Mouse (Mus musculus) megakaryocyte, embryonic 14.5 days (primary cell): ENCODE results near the gene Auts2. TPM values are rescaled to one million over a fixed set of nuclear protein-coding genes. Genes with fewer than 3 reads are reported as not detected.
A peak's percentile ranks its signal among the peaks of the same experiment; 100 is the strongest.

ENCODE experiments used
- H3K27me3 ChIP-seq: replicated peaks from 2 replicates; pipeline ENCODE3; 2012; ENCODE audit warnings: inconsistent platforms
- H3K36me3 ChIP-seq: replicated peaks from 2 replicates; pipeline ENCODE3; 2012; ENCODE audit warnings: low read length, inconsistent platforms, mixed read lengths
- H3K4me1 ChIP-seq: 2 replicates; pipeline ENCODE4 v1.6.1; 2012; ENCODE audit warnings: inconsistent platforms
- H3K4me3 ChIP-seq: replicated peaks from 2 replicates; pipeline ENCODE3; 2012; ENCODE audit warnings: moderate library complexity, mild to moderate bottlenecking, inconsistent platforms
- H3K9me3 ChIP-seq: 2 replicates; pipeline ENCODE4 v1.6.1; 2012; ENCODE audit warnings: inconsistent platforms
- FLI1 ChIP-seq: IDR thresholded peaks from 2 replicates; pipeline ENCODE4 v1.6.1; 2012; ENCODE audit warnings: low read length, inconsistent platforms, mixed read lengths
- GATA1 ChIP-seq: IDR thresholded peaks from 3 replicates; pipeline ENCODE4 v1.6.1; 2012; ENCODE audit warnings: mixed read lengths, low read length, inconsistent platforms, borderline replicate concordance
- polyA plus RNA-seq: library from polyadenylated mRNA; stranded (reverse); fragments of >175 nt; gene quantifications from 2 replicates; pipeline ENCODE4 v1.2.3, GENCODE M21; 2012; ENCODE audit warnings: low replicate concordance; ENCODE audit not compliant: insufficient read depth

The Auts2 gene
- polyA plus RNA-seq, 1 experiment: 4.0 TPM

- TF ChIP-seq FLI1 (no peak), GATA1 (no peak)
- Histone ChIP-seq H3K4me3 (no peak overlapping the region), H3K27me3 (no peaks in the 10 kb centered on the region), H3K9me3 (no peaks in the 10 kb centered on the region), H3K36me3 (peaks cover 4% of the 10 kb centered on the region), H3K4me1 (peaks cover 87% of the 10 kb centered on the region)
Measured at GRCm38 (mm10) chr5:131960432-131960831, 582.7 kb downstream of the Auts2 start.

- no peak for TF ChIP-seq GATA1
- TF ChIP-seq FLI1: no peak
Measured at GRCm38 (mm10) chr5:131956998-131957397, 586.1 kb downstream of the Auts2 start.

GRCm38 (mm10) chr5:131956090-131956489 is 587.1 kb downstream of the Auts2 start:
- no peak for TF ChIP-seq FLI1
- TF ChIP-seq GATA1: no peak
- H3K27me3 ChIP-seq: no peaks in the 10 kb centered on the region
- peaks cover 66% of the 10 kb centered on the region for H3K4me1 ChIP-seq
- 0 out of 2 replicates have a peak, but pooled peaks cover 3% of the 10 kb centered on the region for H3K9me3 ChIP-seq
- peaks cover 8% of the 10 kb centered on the region for H3K36me3 ChIP-seq
- H3K4me3 ChIP-seq: peak overlapping the region; percentile 74

More at GRCm38 (mm10) chr5:131956998-131957397, 586.1 kb downstream of the Auts2 start:
- 0 out of 2 replicates have a peak, but pooled peaks cover 3% of the 10 kb centered on the region for H3K9me3 ChIP-seq
- H3K4me1 ChIP-seq: peaks cover 75% of the 10 kb centered on the region
- H3K4me3 ChIP-seq: no peak overlapping the region
- peaks cover 8% of the 10 kb centered on the region for H3K36me3 ChIP-seq
- no peaks in the 10 kb centered on the region for H3K27me3 ChIP-seq

GRCm38 (mm10) chr5:131955227-131956016 is 587.7 kb downstream of the Auts2 start:
- TF ChIP-seq FLI1: no peak
- TF ChIP-seq GATA1: no peak
- Histone ChIP-seq H3K27me3 (no peaks in the 10 kb centered on the region), H3K4me3 (peak overlapping the region; percentile 47)

GRCm38 (mm10) chr5:131948571-131949151 is 594.5 kb downstream of the Auts2 start:
- no peak for TF ChIP-seq FLI1
- no peak for TF ChIP-seq GATA1
- Histone ChIP-seq H3K27me3 (no peaks in the 10 kb centered on the region), H3K36me3 (peaks cover 5% of the 10 kb centered on the region), H3K4me1 (peaks cover 40% of the 10 kb centered on the region), H3K9me3 (peaks cover 3% of the 10 kb centered on the region; the same call in 1 of the 2 replicates), H3K4me3 (no peak overlapping the region)

More at GRCm38 (mm10) chr5:131955227-131956016, 587.7 kb downstream of the Auts2 start:
- peaks cover 59% of the 10 kb centered on the region for H3K4me1 ChIP-seq
- H3K9me3 ChIP-seq: 0 out of 2 replicates have a peak, but pooled peaks cover 3% of the 10 kb centered on the region
- peaks cover 8% of the 10 kb centered on the region for H3K36me3 ChIP-seq

GRCm38 (mm10) chr5:131946801-131947200 is 596.3 kb downstream of the Auts2 start:
- Histone ChIP-seq H3K4me3 (no peak overlapping the region), H3K27me3 (no peaks in the 10 kb centered on the region), H3K36me3 (peaks cover 5% of the 10 kb centered on the region), H3K4me1 (peaks cover 35% of the 10 kb centered on the region), H3K9me3 (peaks cover 3% of the 10 kb centered on the region; the same call in 1 of the 2 replicates)
- TF ChIP-seq FLI1 (no peak), GATA1 (no peak)

- no peaks in the 10 kb centered on the region for H3K27me3 ChIP-seq
- TF ChIP-seq GATA1 (no peak), FLI1 (no peak)
- H3K9me3 ChIP-seq: peaks cover 3% of the 10 kb centered on the region; the same call in 1 of the 2 replicates
- no peak overlapping the region for H3K4me3 ChIP-seq
- peaks cover 5% of the 10 kb centered on the region for H3K36me3 ChIP-seq
- peaks cover 37% of the 10 kb centered on the region for H3K4me1 ChIP-seq
Measured at GRCm38 (mm10) chr5:131944761-131945160, 598.4 kb downstream of the Auts2 start.

GRCm38 (mm10) chr5:131928696-131929095 is 614.4 kb downstream of the Auts2 start:
- TF ChIP-seq GATA1 (no peak), FLI1 (no peak)
- no peaks in the 10 kb centered on the region for H3K36me3 ChIP-seq
- H3K9me3 ChIP-seq: no peaks in the 10 kb centered on the region
- H3K4me1 ChIP-seq: peaks cover 14% of the 10 kb centered on the region; the same call in 1 of the 2 replicates
- H3K27me3 ChIP-seq: no peaks in the 10 kb centered on the region
- H3K4me3 ChIP-seq: no peak overlapping the region

- Histone ChIP-seq H3K9me3 (no peaks in the 10 kb centered on the region), H3K36me3 (no peaks in the 10 kb centered on the region), H3K4me3 (no peak overlapping the region), H3K27me3 (peaks cover 2% of the 10 kb centered on the region), H3K4me1 (peaks cover 34% of the 10 kb centered on the region)
- no peak for TF ChIP-seq FLI1
- TF ChIP-seq GATA1: no peak
Measured at GRCm38 (mm10) chr5:131922759-131923158, 620.4 kb downstream of the Auts2 start.

- Histone ChIP-seq H3K4me1 (peaks cover 35% of the 10 kb centered on the region), H3K27me3 (peaks cover 4% of the 10 kb centered on the region), H3K4me3 (no peak overlapping the region), H3K9me3 (no peaks in the 10 kb centered on the region), H3K36me3 (no peaks in the 10 kb centered on the region)
- TF ChIP-seq FLI1: no peak
- TF ChIP-seq GATA1: no peak
Measured at GRCm38 (mm10) chr5:131922118-131922517, 621.0 kb downstream of the Auts2 start.
